Mouse (Mus musculus) testis, adult 2 months (tissue): ENCODE results near the gene H2al1g.

Source experiments
- CTCF ChIP-seq: fragments of 200-500 bp; IDR thresholded peaks from 2 replicates; pipeline ENCODE4 v1.5.1; 2012; ENCODE audit warnings: low read depth, mild to moderate bottlenecking, inconsistent platforms, low read length, moderate library complexity; ENCODE audit not compliant: control insufficient read depth, insufficient read depth, insufficient replicate concordance
- POLR2A ChIP-seq: fragments of 200-500 bp; IDR thresholded peaks from 2 replicates; pipeline ENCODE4 v1.6.1; 2012; ENCODE audit warnings: low read depth, mild to moderate bottlenecking, inconsistent platforms, low read length, moderate library complexity; ENCODE audit not compliant: control insufficient read depth

- TF ChIP-seq CTCF (no peak), POLR2A (no peak)
Measured at GRCm38 (mm10) chrX:11269074-11269473, 49.0 kb upstream of the H2al1g start.
